Mouse (Mus musculus): Measurements from ENCODE around the gene Plch2. TPM values are rescaled to one million over a fixed set of nuclear protein-coding genes. Genes with fewer than 3 reads are reported as not detected.

Gene Plch2
- 32.9 and 42.6 TPM in 2 replicates for polyA plus RNA-seq (2012; rRNA removed)

DNA sequence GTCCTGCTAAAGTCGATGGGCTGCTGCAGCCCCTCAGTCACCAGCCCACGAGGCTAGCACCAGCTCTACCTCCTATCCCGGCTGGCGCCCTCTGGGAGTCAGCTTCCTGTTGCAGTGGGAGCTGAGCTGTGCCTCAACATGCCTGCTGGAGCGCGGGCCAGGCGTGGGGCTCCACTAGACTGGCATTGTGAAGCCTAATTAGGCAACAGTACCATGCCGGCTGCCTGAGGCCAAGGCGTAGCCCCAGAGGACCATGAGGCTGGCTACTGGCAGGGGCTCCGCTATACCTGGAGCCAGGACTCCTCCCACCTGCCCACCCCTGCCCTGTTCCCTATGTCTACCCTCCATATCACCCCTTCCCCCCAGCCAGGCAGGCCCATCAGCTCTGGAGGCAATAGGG lies at the start of gene Plch2:
TSS of gene Plch2 (minus strand) at position 61 of the 400 bp plus-strand sequence.

DNA sequence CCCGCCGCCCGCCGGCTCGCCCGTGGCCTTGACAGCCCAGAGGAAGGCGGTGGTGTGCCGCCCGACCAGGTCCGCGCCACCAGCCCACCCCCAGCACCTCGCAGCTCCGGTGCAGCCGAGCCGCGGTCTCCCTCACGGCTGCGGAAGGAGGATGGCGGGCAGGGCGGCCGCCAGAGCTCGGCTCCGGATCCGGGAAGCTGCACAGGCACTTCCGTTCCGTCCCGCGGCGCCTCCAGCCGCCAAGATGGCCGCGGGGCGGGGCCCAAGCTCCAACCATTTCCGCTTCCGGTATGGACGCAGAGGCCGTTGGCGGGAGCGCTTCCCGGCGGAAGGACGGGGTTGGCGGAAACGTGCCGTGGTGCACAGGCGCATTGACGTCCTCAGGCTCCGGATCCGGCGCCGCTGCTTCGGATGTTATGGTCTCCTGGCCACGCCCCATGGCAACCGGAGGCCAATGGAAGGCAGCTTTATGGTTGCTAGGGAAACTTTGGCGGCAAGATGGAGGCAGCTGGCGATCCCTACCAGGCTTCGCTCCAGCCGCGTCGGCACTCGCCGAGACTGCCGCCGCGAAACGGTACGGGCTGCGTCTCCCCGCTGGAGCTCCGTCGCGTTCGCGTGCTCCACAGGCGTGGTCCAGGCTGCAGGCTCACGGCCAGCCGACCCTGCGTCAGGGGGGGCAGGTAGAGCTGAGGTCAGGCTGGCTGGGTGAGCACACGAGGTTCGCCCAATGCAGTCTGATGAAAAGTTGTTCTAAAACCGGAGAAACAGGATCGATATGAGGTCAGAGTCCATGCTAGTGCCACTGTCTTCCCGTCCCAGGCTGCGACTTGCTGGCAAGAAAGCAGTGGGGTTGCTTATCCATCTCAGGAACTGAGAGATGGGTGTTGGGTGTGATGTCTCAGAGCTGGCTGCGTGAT lies 29.8 kb upstream of the Plch2 start, which contains the start of the genes Rer1 and Morn1:
TSS of gene Rer1 (minus strand) at position 275 of the 917 bp plus-strand sequence.
TSS of gene Morn1 (plus strand) at position 470 of the 917 bp plus-strand sequence.

DNA sequence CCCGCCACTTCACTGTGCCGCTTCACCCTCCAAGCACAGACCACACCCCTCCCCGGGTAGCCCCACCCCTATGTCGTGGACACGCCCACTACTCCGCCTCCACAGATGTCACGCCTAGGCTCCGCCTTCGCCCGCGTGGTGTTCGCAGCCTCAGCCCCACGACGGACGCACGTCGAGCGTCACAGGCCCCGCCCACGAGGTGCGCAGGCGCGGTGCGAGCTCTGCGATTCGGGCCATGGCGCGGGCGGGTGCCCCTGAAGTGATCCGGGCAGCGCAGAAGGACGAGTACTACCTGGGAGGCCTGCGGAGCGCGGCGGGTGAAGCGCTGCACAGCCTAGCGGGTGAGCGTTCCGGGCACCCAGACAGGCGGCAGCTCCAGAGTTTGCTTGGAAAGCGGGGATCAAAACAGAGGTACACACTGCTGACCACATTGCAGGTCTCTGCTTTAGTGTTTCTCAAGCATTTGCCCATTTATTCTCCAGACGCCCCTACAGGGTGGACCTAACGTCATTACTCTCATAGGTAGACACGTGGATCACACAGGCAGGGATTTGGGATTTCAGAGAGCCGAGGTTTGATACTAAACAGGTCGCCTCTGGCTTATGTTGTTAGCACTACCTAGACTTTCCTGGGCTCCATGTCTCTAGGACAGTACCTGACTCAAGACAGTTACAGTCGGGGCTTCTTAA lies 10.4 kb upstream of the Plch2 start, which contains the start of gene Pex10:
TSS of gene Pex10 (plus strand) at position 183 of the 689 bp plus-strand sequence.

DNA sequence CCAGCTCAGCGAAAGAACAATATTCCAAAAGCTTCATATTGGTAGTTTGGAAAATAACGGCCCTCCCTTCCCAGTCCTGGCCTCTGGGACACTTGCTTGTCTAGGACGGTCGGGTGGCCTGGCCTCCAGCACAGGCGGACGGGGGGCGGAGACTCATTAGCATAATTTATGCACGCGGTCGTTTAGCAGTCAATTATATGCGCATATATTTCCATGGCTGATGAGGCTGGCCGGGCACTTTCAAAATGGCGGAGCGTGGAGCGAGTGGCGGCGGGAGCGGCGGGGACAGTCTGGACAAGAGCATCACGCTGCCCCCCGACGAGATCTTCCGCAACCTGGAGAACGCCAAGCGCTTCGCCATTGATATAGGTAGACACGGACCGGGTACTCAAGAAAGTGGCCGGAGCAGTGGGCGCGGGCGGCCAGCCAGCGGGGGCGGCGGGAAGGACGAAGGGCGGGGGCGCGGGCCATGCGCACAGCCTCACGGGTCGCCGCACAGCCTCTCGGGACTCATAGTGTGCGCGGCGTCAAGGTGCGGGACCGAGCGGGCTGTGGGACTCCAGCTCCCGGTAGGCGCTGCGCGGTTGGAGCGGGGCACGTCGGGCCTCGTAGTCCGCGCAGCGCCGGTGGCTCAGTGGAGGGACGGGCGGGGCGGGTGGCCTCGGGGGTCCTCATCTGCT lies 92.5 kb downstream of the Plch2 start, which contains the start of gene Pank4:
TSS of gene Pank4 (plus strand) at position 223 of the 680 bp plus-strand sequence.

DNA sequence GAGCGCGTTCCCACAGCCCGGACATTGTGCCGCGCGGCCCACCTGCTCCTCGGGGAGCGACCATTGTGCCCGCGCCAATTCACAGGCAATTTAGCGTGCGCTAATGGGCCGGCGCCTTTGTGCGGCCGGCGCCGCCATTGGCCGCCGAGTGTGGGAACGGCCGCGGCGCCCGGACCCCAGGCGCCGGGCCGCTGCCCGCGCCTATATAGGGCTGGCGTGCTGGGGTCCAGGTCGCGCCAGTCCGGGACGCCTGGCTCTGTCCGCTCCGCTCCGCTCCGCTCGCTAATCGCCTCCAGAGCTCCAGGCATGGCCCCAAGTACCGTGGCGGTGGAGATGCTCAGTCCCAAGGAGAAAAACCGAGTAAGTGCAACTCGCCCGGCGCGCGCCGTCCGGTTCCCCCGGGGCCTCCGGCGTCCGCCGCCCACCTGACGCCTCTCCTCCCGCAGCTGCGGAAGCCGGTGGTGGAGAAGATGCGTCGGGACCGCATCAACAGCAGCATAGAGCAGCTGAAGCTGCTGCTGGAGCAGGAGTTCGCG lies 95.8 kb downstream of the Plch2 start, which contains the start of gene Hes5:
TSS of gene Hes5 (plus strand) at position 234 of the 536 bp plus-strand sequence.

Other genes with a start within 250 kb of the Plch2 start
- gene Ttc34, start 219.3 kb downstream of the Plch2 start, polyA plus RNA-seq (2012; rRNA removed) = 0.02 TPM in 2 replicates
- 0.03 and 0.05 TPM in 2 replicates for gene Mmel1, start 187.2 kb downstream of the Plch2 start, polyA plus RNA-seq (2012; rRNA removed)
- gene Fam213b, start 157.6 kb downstream of the Plch2 start, polyA plus RNA-seq (2012; rRNA removed) = 11.3 and 11.5 TPM in 2 replicates
- 8.2 and 16.3 TPM in 2 replicates for gene Tnfrsf14, start 128.2 kb downstream of the Plch2 start, polyA plus RNA-seq (2012; rRNA removed)
- not detected in 2 replicates for gene Hes5, start 95.9 kb downstream of the Plch2 start, polyA plus RNA-seq (2012; rRNA removed)
- gene Pank4, start 92.7 kb downstream of the Plch2 start, polyA plus RNA-seq (2012; rRNA removed) = 12.3 and 14.5 TPM in 2 replicates
- gene Pex10, start 10.2 kb upstream of the Plch2 start, polyA plus RNA-seq (2012; rRNA removed) = 7.7 and 7.8 TPM in 2 replicates
- 31.5 and 41.9 TPM in 2 replicates for gene Rer1, start 29.6 kb upstream of the Plch2 start, polyA plus RNA-seq (2012; rRNA removed)
- 3.8 and 4.6 TPM in 2 replicates for gene Morn1, start 29.8 kb upstream of the Plch2 start, polyA plus RNA-seq (2012; rRNA removed)
- 24.6 and 25.9 TPM in 2 replicates for gene Ski, start 165.8 kb upstream of the Plch2 start, polyA plus RNA-seq (2012; rRNA removed)
- gene Faap20, start 193.0 kb upstream of the Plch2 start, polyA plus RNA-seq (2012; rRNA removed) = 41.3 and 48.6 TPM in 2 replicates

Data from stomach, adult 2 months (tissue).